Mouse (Mus musculus) stomach, embryonic 15.5 days (tissue): ENCODE results near the gene Tgm5. TPM values are rescaled to one million over a fixed set of nuclear protein-coding genes. Genes with fewer than 3 reads are reported as not detected.

Experiments
- ATAC-seq: fragments of 200-750 bp; cut with Nextera tagmentation; 2 replicates; pipeline ENCODE4 v1.8.0; 2017; ENCODE audit warnings: low read depth, moderate number of reproducible peaks, moderate TSS enrichment; ENCODE audit not compliant: insufficient read depth, low FRiP score
- H3K27ac ChIP-seq: fragments of 300-500 bp; sonication (generic); 2 replicates; pipeline ENCODE4 v1.5.1; 2015; ENCODE audit warnings: mild to moderate bottlenecking, inconsistent platforms
- H3K27me3 ChIP-seq: fragments of 300-500 bp; sonication (generic); replicated peaks from 2 replicates; pipeline ENCODE4 v1.6.1; 2015; ENCODE audit warnings: inconsistent platforms
- H3K36me3 ChIP-seq: fragments of 300-500 bp; sonication (generic); 2 replicates; pipeline ENCODE4 v1.6.1; 2015; ENCODE audit warnings: inconsistent platforms
- H3K4me1 ChIP-seq: fragments of 300-500 bp; sonication (generic); 2 replicates; pipeline ENCODE4 v1.6.1; 2015; ENCODE audit warnings: inconsistent platforms
- H3K4me2 ChIP-seq: fragments of 300-500 bp; sonication (generic); 2 replicates; pipeline ENCODE4 v1.6.1; 2015; ENCODE audit warnings: mild to moderate bottlenecking, inconsistent platforms
- H3K4me3 ChIP-seq: fragments of 300-500 bp; sonication (generic); replicated peaks from 2 replicates; pipeline ENCODE4 v1.5.1; 2015; ENCODE audit warnings: inconsistent platforms
- H3K9ac ChIP-seq: fragments of 300-500 bp; sonication (generic); 2 replicates; pipeline ENCODE4 v1.6.1; 2015; ENCODE audit warnings: inconsistent platforms
- H3K9me3 ChIP-seq: fragments of 300-500 bp; sonication (generic); 2 replicates; pipeline ENCODE4 v1.6.1; 2016; ENCODE audit warnings: inconsistent platforms
- WGBS: fragments of 180-500 bp; shearing (Covaris S2); methylation state at CpG from one replicate; pipeline ENCODE4 v1.1.7; 2015; 5-methylcytosine and 5-hydroxymethylcytosine counted together
- polyA plus RNA-seq: library from polyadenylated mRNA; unstranded; fragments of >200 nt; fragmentation: Nextera tagmentation; extraction: Ambion mirVana; gene quantifications from 2 replicates; pipeline ENCODE4 v1.2.1, GENCODE M21; 2015

Tgm5 gene
- polyA plus RNA-seq, 1 experiment from 2014 or later = 0.31 TPM

DNA sequence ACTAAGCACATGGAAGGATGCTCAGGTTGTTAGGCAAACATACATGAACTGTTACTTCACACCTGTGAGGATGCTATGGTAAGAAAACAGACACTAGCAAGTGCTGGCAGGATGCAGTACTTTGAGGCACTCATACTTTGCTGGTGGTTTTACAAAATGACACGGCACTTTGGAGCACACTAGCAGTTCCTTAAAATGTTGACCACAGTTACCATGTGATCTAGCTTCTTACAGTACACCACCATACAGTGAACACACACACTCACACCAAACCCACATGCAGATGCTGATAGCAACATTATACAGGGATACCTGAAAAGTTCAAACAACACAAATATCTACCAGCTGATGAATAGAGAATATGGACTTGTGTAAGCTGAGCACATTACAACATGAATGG, 3.0 kb downstream of the Tgm5 start:
- Histone ChIP-seq H3K9ac (no peak overlapping the region), H3K27ac (no peak overlapping the region), H3K9me3 (no peaks in the 10 kb centered on the region), H3K27me3 (no peaks in the 10 kb centered on the region), H3K4me3 (no peak overlapping the region), H3K4me2 (no peak overlapping the region), H3K4me1 (peaks cover 4% of the 10 kb centered on the region; the same call in 1 of the 2 replicates), H3K36me3 (no peaks in the 10 kb centered on the region)
- WGBS = 66% methylated on average over 1 of the region's 1 CpGs
- ATAC-seq = no peak

- no peaks in the 10 kb centered on the region for H3K36me3 ChIP-seq
- H3K4me3 ChIP-seq = no peak overlapping the region
- H3K9me3 ChIP-seq = no peaks in the 10 kb centered on the region
- no peak for ATAC-seq
- H3K4me2 ChIP-seq = no peak overlapping the region
- no peaks in the 10 kb centered on the region for H3K27me3 ChIP-seq
- 74% methylated on average over 7 of the region's 7 CpGs for WGBS
- no peak overlapping the region for H3K9ac ChIP-seq
- no peak overlapping the region for H3K27ac ChIP-seq
- no peaks in the 10 kb centered on the region for H3K4me1 ChIP-seq
Observed at GRCm38 (mm10) chr2:121074747-121075146, 10.9 kb downstream of the Tgm5 start.

GRCm38 (mm10) chr2:121071871-121072270, 13.8 kb downstream of the Tgm5 start:
- Histone ChIP-seq H3K9me3 (no peaks in the 10 kb centered on the region), H3K27me3 (no peaks in the 10 kb centered on the region), H3K4me3 (no peak overlapping the region), H3K4me2 (no peak overlapping the region), H3K4me1 (no peaks in the 10 kb centered on the region), H3K9ac (no peak overlapping the region), H3K36me3 (no peaks in the 10 kb centered on the region), H3K27ac (no peak overlapping the region)
- 73% methylated on average over 6 of the region's 6 CpGs for WGBS
- no peak for ATAC-seq

DNA sequence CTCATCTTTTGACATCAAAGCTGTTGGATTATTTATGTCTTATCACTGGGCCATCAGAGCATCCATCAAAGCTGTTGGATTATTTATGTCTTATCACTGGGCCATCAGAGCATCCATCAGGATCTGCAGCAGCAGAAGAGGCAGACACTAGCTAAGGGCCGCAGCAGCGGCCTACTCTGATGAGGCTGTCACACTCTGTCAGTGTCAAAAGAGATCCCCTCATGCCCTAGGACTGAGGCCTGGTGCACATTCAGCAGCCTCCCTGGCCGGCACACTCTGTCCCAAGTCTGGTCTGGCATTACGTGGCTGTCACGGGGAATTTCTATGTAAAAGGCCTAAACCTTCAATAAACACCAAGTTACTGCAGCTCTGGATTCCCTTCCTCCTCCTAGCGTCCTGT, 16.1 kb downstream of the Tgm5 start:
- H3K4me3 ChIP-seq = no peak overlapping the region

GRCm38 (mm10) chr2:121067116-121067515, 18.5 kb downstream of the Tgm5 start:
- Histone ChIP-seq H3K4me3 (no peak overlapping the region), H3K4me2 (no peak overlapping the region), H3K4me1 (no peaks in the 10 kb centered on the region), H3K27me3 (no peaks in the 10 kb centered on the region), H3K9me3 (no peaks in the 10 kb centered on the region), H3K36me3 (no peaks in the 10 kb centered on the region), H3K27ac (no peak overlapping the region), H3K9ac (no peak overlapping the region)
- WGBS = 59% methylated on average over 4 of the region's 4 CpGs
- ATAC-seq = no peak

More for the DNA sequence above, 16.1 kb downstream of the Tgm5 start:
- Histone ChIP-seq H3K4me1 (no peaks in the 10 kb centered on the region), H3K9me3 (no peaks in the 10 kb centered on the region), H3K4me2 (no peak overlapping the region), H3K27ac (no peak overlapping the region), H3K27me3 (no peaks in the 10 kb centered on the region), H3K36me3 (no peaks in the 10 kb centered on the region), H3K9ac (no peak overlapping the region)
- ATAC-seq = no peak
- 63% methylated on average over 6 of the region's 6 CpGs for WGBS

GRCm38 (mm10) chr2:121061315-121061714, 24.3 kb downstream of the Tgm5 start:
- WGBS = 52% methylated on average over 2 of the region's 2 CpGs
- Histone ChIP-seq H3K9ac (no peak overlapping the region), H3K4me1 (no peaks in the 10 kb centered on the region), H3K27ac (no peak overlapping the region), H3K27me3 (no peaks in the 10 kb centered on the region), H3K4me2 (no peak overlapping the region), H3K9me3 (no peaks in the 10 kb centered on the region), H3K4me3 (no peak overlapping the region), H3K36me3 (no peaks in the 10 kb centered on the region)
- no peak for ATAC-seq

- no peak overlapping the region for H3K4me3 ChIP-seq
- no peak overlapping the region for H3K27ac ChIP-seq
- H3K4me2 ChIP-seq = no peak overlapping the region
- no peak for ATAC-seq
- WGBS = 50% methylated on average over 6 of the region's 6 CpGs
- H3K27me3 ChIP-seq = no peaks in the 10 kb centered on the region
- H3K4me1 ChIP-seq = no peaks in the 10 kb centered on the region
- H3K9me3 ChIP-seq = no peaks in the 10 kb centered on the region
- H3K36me3 ChIP-seq = no peaks in the 10 kb centered on the region
- H3K9ac ChIP-seq = no peak overlapping the region
Observed at GRCm38 (mm10) chr2:121057997-121058396, 27.6 kb downstream of the Tgm5 start.

- no peak overlapping the region for H3K4me2 ChIP-seq
- ATAC-seq = peak; percentile 73
- no peak overlapping the region for H3K9ac ChIP-seq
- no peaks in the 10 kb centered on the region for H3K4me1 ChIP-seq
- no peak overlapping the region for H3K27ac ChIP-seq
- no peaks in the 10 kb centered on the region for H3K27me3 ChIP-seq
- H3K36me3 ChIP-seq = no peaks in the 10 kb centered on the region
- 79% methylated on average over 6 of the region's 6 CpGs for WGBS
- H3K4me3 ChIP-seq = no peak overlapping the region
- no peaks in the 10 kb centered on the region for H3K9me3 ChIP-seq
Observed at GRCm38 (mm10) chr2:121055915-121056314, 29.7 kb downstream of the Tgm5 start.

DNA sequence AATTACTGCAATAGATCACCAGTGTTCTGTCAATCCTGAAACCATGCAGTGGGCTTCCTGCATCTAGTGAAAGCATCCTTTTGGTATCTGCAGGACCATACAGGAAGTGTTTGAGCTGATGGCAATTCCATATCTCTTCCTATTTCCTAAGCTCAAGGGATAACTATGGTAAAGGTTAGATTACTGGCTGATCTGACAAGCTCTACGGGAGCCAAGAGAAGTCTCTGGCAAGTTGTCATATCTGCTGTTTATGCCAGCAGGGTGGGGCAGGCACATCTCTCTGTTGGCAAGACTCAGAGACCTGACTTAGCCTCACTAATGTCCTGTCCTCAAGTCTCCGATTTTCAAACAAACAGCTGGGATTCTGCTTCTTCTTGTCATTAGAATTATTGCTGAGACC, 31.6 kb downstream of the Tgm5 start:
- H3K36me3 ChIP-seq = no peaks in the 10 kb centered on the region
- H3K9ac ChIP-seq = no peak overlapping the region
- no peak for ATAC-seq
- H3K27ac ChIP-seq = no peak overlapping the region
- no peaks in the 10 kb centered on the region for H3K4me1 ChIP-seq
- no peak overlapping the region for H3K4me2 ChIP-seq
- no peaks in the 10 kb centered on the region for H3K9me3 ChIP-seq
- no peaks in the 10 kb centered on the region for H3K27me3 ChIP-seq
- no peak overlapping the region for H3K4me3 ChIP-seq
- whole genome bisulfite sequencing = 69% methylated on average over 2 of the region's 2 CpGs

DNA sequence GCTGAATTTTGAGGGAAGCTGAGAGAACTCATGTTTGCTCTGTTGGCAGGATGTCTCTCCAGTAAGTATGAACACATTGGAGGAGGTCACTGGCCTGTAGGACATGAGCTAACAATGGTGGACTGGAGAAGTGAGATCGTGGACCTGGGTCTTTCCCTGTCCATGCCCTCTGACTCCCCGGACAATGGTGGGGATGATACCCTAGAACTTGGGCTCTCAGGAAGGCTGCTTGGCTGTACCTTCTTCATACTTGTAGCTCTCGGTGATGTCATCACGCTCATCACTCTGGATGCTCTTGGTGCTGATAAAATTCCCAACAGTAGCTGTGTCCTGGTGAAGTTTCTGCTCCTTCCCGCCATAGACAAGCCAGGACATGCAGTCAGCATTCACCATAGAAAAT, 33.5 kb downstream of the Tgm5 start:
- no peaks in the 10 kb centered on the region for H3K4me1 ChIP-seq
- 86% methylated on average over 5 of the region's 5 CpGs for whole genome bisulfite sequencing
- no peaks in the 10 kb centered on the region for H3K9me3 ChIP-seq
- H3K4me3 ChIP-seq = no peak overlapping the region
- H3K9ac ChIP-seq = no peak overlapping the region
- no peak overlapping the region for H3K4me2 ChIP-seq
- no peak for ATAC-seq
- H3K27me3 ChIP-seq = no peaks in the 10 kb centered on the region
- no peaks in the 10 kb centered on the region for H3K36me3 ChIP-seq
- H3K27ac ChIP-seq = no peak overlapping the region

GRCm38 (mm10) chr2:121045653-121046052, 40.0 kb downstream of the Tgm5 start:
- H3K4me2 ChIP-seq = no peak overlapping the region
- H3K27ac ChIP-seq = no peak overlapping the region
- no peak overlapping the region for H3K4me3 ChIP-seq
- H3K27me3 ChIP-seq = no peaks in the 10 kb centered on the region
- no peaks in the 10 kb centered on the region for H3K4me1 ChIP-seq
- no peaks in the 10 kb centered on the region for H3K9me3 ChIP-seq
- H3K36me3 ChIP-seq = no peaks in the 10 kb centered on the region
- no peak overlapping the region for H3K9ac ChIP-seq
- 80% methylated on average over 4 of the region's 4 CpGs for WGBS
- no peak for ATAC-seq

DNA sequence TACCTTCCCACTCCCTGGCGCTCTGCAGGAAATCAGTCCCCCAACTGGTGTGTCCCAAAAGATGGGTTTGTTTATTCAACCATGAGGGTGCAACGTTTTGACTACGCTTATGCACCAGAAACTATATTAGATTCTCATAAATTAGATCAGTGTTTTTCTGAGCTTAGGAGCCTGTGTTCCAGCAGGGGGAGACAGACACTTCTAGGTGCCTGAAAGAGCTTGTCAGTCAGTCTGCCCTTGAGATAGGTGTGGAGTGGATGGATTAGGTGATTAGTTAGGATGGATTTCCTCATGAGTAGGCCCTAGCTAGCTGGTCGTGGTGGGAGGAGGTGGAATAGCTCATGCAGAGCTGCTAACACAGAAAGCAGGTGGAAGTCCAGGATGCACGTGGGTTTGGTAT, 44.5 kb downstream of the Tgm5 start:
- whole genome bisulfite sequencing = 41% methylated on average over 5 of the region's 5 CpGs
- no peaks in the 10 kb centered on the region for H3K9me3 ChIP-seq
- H3K4me3 ChIP-seq = no peak overlapping the region
- no peaks in the 10 kb centered on the region for H3K4me1 ChIP-seq
- H3K27me3 ChIP-seq = no peaks in the 10 kb centered on the region
- H3K4me2 ChIP-seq = no peak overlapping the region
- no peak overlapping the region for H3K9ac ChIP-seq
- no peak overlapping the region for H3K27ac ChIP-seq
- ATAC-seq = no peak
- no peaks in the 10 kb centered on the region for H3K36me3 ChIP-seq

DNA sequence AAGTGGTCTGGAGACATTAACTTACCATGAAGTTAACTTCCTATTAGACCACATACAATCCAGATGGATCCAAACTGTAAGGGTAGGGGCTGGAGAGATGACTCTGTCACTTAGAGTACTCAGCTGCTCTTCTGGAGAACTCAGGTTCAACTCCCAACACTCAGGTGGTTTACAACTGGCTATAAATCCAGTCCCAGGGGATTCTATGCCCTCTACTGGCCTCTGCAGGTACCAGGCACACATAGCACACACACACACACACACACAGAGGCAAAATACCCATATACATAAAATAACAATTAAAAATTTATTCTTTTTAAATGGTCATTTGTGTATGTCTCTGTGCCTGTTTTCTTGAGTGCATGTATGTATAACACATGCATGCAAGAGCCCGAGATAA, 46.3 kb downstream of the Tgm5 start:
- Histone ChIP-seq H3K4me3 (no peak overlapping the region), H3K27ac (no peak overlapping the region), H3K9me3 (no peaks in the 10 kb centered on the region), H3K36me3 (no peaks in the 10 kb centered on the region), H3K9ac (no peak overlapping the region), H3K4me1 (no peaks in the 10 kb centered on the region), H3K27me3 (no peaks in the 10 kb centered on the region), H3K4me2 (no peak overlapping the region)
- ATAC-seq = no peak
- WGBS = 89% methylated on average over 1 of the region's 1 CpGs
